Mouse (Mus musculus) gastrocnemius, postnatal 14 days (tissue): ENCODE results near the gene Gm2663. TPM values are rescaled to one million over a fixed set of nuclear protein-coding genes. Genes with fewer than 3 reads are reported as not detected.
"Not testable (repeated sequence)": the region's sequence is repeated elsewhere in the genome, so short reads cannot be mapped to it uniquely, and the experiment has no call there.

Source experiments
- DNase-seq: peaks from one replicate; pipeline ENCODE4 v3.0.0; 2021; ENCODE audit warnings: mixed read lengths
- intact Hi-C: fragments of 180-260 bp; cut with DNase I; formaldehyde crosslinking; loops from one replicate; pipeline ENCODE4 v1.15.1; 2025; ENCODE audit warnings: low total_unique reads
- long read RNA-seq, 2 experiments: library from polyadenylated mRNA; stranded (forward); transcript quantifications; one replicate each; pipeline ENCODE4 v2.0.0; 2021
- total RNA-seq, 2 experiments: library from RNA; stranded (reverse); gene quantifications; 2 replicates each; pipeline ENCODE4 v1.2.3; 2021

The Gm2663 gene
- not detected for total RNA-seq
- long read RNA-seq, experiment 1, result 0 reads
- long read RNA-seq, experiment 2, result 0 reads

- DNase-seq, intact Hi-C loops: not testable (repeated sequence)
Observed at GRCm38 (mm10) chr6:40999379-40999778, at the start of gene Gm2663. Gene Gm2663 (minus strand): TSS chr6:40999479.

- intact Hi-C loops, result no loop called here
- no peak for DNase-seq
Observed at GRCm38 (mm10) chr6:41048602-41049001, 49.3 kb upstream of the Gm2663 start.

- intact Hi-C loops, result no loop called here
- no peak for DNase-seq
Observed at GRCm38 (mm10) chr6:41047961-41048360, 48.7 kb upstream of the Gm2663 start.

GRCm38 (mm10) chr6:41047202-41047601, 47.9 kb upstream of the Gm2663 start:
- intact Hi-C loops, result no loop called here

GRCm38 (mm10) chr6:41046553-41046952, 47.3 kb upstream of the Gm2663 start:
- intact Hi-C loops, result no loop called here
- DNase-seq, result no peak

More at GRCm38 (mm10) chr6:41047202-41047601, 47.9 kb upstream of the Gm2663 start:
- DNase-seq, result no peak

- intact Hi-C loops, result no loop called here
- no peak for DNase-seq
Observed at GRCm38 (mm10) chr6:41044753-41045152, 45.5 kb upstream of the Gm2663 start.

- DNase-seq, result no peak
- intact Hi-C loops, result no loop called here
Observed at GRCm38 (mm10) chr6:41044314-41044713, 45.0 kb upstream of the Gm2663 start.

GRCm38 (mm10) chr6:41035409-41035808, 36.1 kb upstream of the Gm2663 start, which contains the start of gene 2210010C04Rik:
Gene 2210010C04Rik (minus strand): TSS chr6:41035509.
- DNase-seq, result no peak
- intact Hi-C loops, result no loop called here

GRCm38 (mm10) chr6:41032802-41033201, 33.5 kb upstream of the Gm2663 start:
- DNase-seq, result no peak
- intact Hi-C loops, result no loop called here

GRCm38 (mm10) chr6:41032231-41032630, 33.0 kb upstream of the Gm2663 start:
- intact Hi-C loops, result no loop called here

GRCm38 (mm10) chr6:41030821-41031220, 31.5 kb upstream of the Gm2663 start:
- DNase-seq, result no peak
- intact Hi-C loops, result no loop called here

More at GRCm38 (mm10) chr6:41032231-41032630, 33.0 kb upstream of the Gm2663 start:
- no peak for DNase-seq

- DNase-seq, result peak; percentile 11
- intact Hi-C loops, result no loop called here
Observed at GRCm38 (mm10) chr6:41027053-41027452, 27.8 kb upstream of the Gm2663 start.

GRCm38 (mm10) chr6:41025873-41026650, 26.8 kb upstream of the Gm2663 start:
- DNase-seq, result no peak
- intact Hi-C loops, result no loop called here

GRCm38 (mm10) chr6:41019140-41019539, 19.9 kb upstream of the Gm2663 start:
- DNase-seq, result no peak
- intact Hi-C loops, result no loop called here

- no peak for DNase-seq
- intact Hi-C loops, result no loop called here
Observed at GRCm38 (mm10) chr6:41018629-41019028, 19.4 kb upstream of the Gm2663 start.

- intact Hi-C loops, result no loop called here
- no peak for DNase-seq
Observed at GRCm38 (mm10) chr6:41015065-41015464, 15.8 kb upstream of the Gm2663 start.

GRCm38 (mm10) chr6:40964454-40964853, 34.8 kb downstream of the Gm2663 start, which contains the start of gene 1810009J06Rik:
Gene 1810009J06Rik (plus strand): TSS chr6:40964754.
- DNase-seq, intact Hi-C loops: not testable (repeated sequence)

GRCm38 (mm10) chr6:40953716-40954115, 45.6 kb downstream of the Gm2663 start:
- intact Hi-C loops, result no loop called here
- no peak for DNase-seq

GRCm38 (mm10) chr6:40951770-40952169, 47.5 kb downstream of the Gm2663 start, which contains the start of gene Gm4744:
Gene Gm4744 (minus strand): TSS chr6:40951870.
- DNase-seq, result no peak
- intact Hi-C loops, result no loop called here
